Mouse (Mus musculus) kidney, embryonic 15.5 days (tissue): ENCODE results near the gene Dhrs3. TPM values are rescaled to one million over a fixed set of nuclear protein-coding genes. Genes with fewer than 3 reads are reported as not detected.

Experiments used
- polyA plus RNA-seq: library from polyadenylated mRNA; unstranded; fragments of >200 nt; fragmentation: Nextera tagmentation; extraction: Ambion mirVana; gene quantifications from 2 replicates; pipeline ENCODE4 v1.2.1, GENCODE M21; 2015

Dhrs3 gene
- polyA plus RNA-seq, 1 experiment from 2014 or later, result 207 TPM

Other genes starting within 250 kb of the Dhrs3 start
- gene Gm436, start 206.5 kb upstream of the Dhrs3 start, polyA plus RNA-seq, result not detected in 2 replicates
- gene Gm13178, start 171.4 kb upstream of the Dhrs3 start, polyA plus RNA-seq, result not detected in 2 replicates
- not detected in 2 replicates for gene Gm438, start 106.2 kb upstream of the Dhrs3 start, polyA plus RNA-seq